Mouse (Mus musculus) T-helper 1 cell (primary cell): ENCODE data around the gene Zfp42.
"Not testable (repeated sequence)": the region's sequence is repeated elsewhere in the genome, so short reads cannot be mapped to it uniquely, and the experiment has no call there.

ENCODE experiments used
- in situ Hi-C: fragments of 300-600 bp; cut with MboI, MseI; formaldehyde crosslinking; loops from one replicate; pipeline ENCODE4 v1.15.1; 2025; ENCODE audit warnings: high pct_unique_total_duplicates

The Zfp42 gene

DNA sequence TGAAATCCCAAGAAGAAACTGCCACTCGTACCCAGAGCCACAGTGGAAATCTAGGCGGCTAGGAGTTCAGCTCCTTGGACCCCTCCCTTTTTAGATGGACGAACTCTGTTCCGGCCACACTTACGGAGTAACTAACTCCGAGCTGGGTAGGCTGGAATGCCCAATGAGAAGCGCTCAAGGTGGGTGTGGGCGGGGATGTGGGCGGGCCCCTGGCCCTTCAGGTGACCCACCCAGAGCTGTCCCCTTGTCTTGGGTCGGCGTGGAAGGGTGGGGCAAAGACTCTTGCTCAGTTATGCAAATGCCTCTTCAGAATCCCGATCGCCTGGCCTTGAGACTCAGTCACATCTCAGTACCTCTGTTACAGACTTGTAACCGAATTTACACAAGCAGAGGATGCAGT lies at the start of gene Zfp42:
Gene Zfp42, minus strand, starts transcription at position 85 of the 400 bp plus-strand sequence.
- in situ Hi-C loops, result no loop called here

DNA sequence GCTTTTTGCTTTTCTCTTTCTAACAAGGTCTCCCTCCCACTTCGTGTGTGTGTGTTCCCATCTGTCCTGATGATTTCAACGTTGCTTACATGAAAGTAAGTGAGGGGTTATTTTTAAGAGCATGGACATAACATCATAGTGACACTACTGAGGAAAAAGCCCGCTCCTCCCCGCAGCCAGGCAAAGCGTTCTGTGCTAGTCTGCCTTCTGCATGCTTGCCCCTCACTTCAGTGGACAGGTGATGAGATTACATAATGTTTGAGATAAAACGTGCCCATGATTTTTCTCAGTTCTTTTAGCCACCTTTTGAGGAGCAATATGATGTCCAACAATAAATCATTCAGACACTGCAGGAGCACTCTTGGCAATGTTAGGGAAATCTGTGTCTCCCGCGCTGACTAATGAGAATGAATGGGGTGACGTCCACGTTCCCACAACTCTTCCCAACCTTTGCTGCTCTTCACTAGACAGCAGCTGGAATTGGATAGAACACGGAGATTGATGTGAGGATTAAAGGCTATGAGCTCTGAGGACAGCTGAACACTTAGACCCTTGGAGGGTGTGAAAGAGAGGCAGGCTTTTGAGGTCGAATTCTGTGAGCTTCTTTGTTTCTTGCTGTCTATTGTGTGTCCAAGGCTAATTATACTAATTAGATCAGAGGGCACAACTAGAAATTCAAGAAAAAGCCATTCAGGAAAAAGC lies 49.4 kb upstream of the Zfp42 start:
- in situ Hi-C loops, result no loop called here

DNA sequence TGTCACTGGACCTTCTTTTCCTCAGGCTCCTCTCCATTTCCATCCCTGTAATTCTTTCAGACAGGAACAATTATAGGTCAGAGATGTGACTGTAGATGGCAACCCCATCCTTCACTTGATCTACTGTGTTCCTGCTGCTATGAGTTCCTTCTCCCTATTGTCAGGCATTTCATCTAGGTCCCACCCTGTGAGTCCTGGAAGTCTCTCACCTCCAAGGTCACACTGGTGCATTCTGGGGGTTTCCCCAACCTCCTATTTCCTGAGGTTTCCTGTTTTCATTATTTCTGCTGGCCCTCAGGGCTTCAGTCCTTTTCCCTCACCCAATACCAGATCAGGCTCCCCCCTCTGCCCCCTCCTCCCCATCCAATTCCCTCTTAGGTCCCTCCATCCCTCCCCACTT lies 45.5 kb upstream of the Zfp42 start:
- in situ Hi-C loops, result not testable (repeated sequence)

DNA sequence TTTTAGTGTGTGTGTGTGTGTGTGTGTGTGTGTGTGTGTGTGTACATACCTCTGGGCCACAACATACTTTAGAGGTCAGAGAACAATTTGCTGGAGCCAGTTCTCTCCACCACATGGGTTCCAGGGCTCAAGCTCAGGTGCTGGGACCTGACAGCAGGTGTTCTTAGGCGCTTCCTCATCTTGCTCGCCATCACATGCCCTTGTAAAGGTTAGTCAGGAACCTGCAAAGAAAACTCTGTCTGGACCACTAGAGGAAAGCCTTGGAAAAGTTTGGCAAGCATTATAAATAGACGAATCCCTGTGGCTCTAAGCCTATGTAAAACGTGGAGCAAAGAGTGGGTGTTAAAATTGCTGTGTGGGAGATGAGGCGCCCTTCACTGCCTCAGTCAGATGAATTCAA lies 31.8 kb upstream of the Zfp42 start:
- in situ Hi-C loops, result no loop called here

- in situ Hi-C loops, result no loop called here
These were observed 26.7 kb upstream of the Zfp42 start for GRCm38 (mm10) chr8:43333465-43333864.

DNA sequence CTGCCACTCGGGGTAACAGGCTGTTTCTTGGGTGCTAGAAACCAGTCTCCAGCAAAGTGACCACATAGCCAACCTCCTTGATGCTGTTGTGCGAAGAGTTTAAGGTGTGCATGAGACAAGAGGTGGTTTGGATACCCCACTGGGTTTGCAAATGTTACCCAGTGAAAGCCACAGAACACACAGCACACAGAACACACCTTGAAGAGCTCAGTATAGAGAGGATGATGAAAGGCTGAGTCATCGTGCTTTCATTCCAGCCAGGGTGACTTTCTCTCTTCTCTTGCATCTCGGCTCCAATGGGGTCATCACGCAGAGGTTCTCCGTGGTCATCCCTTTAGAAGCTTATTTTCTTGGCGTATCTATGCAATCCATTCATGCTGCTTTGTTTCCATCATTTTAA lies 24.9 kb upstream of the Zfp42 start:
- in situ Hi-C loops, result no loop called here

DNA sequence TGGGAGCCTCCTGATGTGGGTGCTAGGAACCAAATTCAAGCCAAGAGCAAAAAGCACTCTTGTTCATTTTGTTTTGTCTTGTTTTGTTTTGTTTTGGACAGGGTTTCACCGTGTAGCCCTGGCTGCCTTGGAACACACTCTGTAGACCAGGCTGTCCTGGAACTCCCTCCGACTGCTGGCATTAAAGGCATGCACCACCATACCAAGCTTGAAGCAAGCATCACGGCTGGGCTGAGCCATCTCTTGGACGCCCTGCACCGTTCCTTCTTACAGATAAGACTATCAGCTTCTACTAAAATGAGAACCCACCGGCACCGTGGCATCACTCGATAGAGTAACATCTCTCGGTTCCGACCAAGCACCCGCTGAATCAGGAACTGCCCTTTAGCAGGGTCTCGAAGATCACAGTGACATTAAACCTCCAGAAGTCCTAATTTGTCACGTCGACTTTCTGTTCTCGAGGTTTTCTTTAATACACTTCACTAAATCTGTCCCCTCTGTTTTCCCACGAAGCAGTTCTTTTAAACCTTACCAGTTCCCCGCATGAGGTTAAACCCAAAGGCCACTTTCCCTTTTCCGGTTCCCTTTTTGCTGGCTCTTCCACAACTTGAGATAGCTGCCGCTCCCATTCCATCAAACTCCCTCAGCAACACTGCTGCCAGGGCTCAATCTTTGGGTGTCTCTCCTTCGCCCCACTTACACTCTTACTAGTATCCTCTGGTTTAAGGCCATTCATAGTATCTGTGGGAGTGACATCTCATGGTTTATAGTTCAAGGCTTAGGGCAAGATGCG lies 23.3 kb upstream of the Zfp42 start:
- in situ Hi-C loops, result loop anchor here (5.0 kb wide), 1 partner anchor 412 kb away; no protein-coding TSS in a partner anchor

- in situ Hi-C loops, result loop anchor here (5.0 kb wide), 1 partner anchor 414 kb away; no protein-coding TSS in a partner anchor
These were observed 21.9 kb upstream of the Zfp42 start for GRCm38 (mm10) chr8:43328666-43329065.

DNA sequence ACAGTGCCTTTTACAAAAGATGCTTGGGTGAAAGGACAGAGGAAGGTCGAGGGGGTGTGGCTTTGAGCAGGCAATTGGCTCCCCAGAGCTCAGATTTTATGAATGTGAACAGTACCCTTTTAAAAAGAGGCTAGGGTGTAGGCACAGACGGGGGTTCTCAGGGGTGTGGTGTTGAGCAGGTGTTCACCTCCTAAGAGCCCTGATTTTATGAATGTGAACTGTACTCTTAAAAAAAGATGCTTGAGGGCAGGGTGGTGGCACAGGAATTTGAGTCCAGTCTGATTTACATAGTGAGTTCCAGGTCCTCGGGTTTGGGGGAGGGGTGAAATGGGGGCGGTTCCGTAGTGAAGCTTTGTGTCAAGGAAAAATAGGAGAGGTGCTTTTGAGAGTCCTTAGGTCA lies 14.0 kb upstream of the Zfp42 start:
- in situ Hi-C loops, result no loop called here

GRCm38 (mm10) chr8:43308213-43308612 lies 1.4 kb upstream of the Zfp42 start:
- in situ Hi-C loops, result no loop called here

- in situ Hi-C loops, result no loop called here
These were observed 1.1 kb downstream of the Zfp42 start for GRCm38 (mm10) chr8:43305676-43306075.

- in situ Hi-C loops, result no loop called here
These were observed 7.0 kb downstream of the Zfp42 start for GRCm38 (mm10) chr8:43299796-43300195.

DNA sequence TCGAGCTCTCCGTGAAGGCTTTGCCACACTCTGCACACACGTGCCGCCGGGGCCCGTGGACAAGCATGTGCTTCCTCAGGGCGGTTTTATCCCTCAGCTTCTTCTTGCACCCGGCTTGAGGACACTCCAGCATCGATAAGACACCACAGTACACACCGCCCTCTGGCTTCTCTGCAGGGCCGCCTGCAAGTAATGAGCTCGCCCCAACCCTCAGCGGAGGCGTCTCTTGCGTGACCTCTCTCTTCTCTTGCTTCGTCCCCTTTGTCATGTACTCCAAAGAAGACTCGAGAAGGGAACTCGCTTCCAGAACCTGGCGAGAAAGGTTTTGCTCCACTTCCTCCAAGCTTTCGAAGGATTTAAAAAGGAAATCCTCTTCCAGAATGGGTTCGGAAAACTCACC lies 11.0 kb downstream of the Zfp42 start:
- in situ Hi-C loops, result no loop called here

DNA sequence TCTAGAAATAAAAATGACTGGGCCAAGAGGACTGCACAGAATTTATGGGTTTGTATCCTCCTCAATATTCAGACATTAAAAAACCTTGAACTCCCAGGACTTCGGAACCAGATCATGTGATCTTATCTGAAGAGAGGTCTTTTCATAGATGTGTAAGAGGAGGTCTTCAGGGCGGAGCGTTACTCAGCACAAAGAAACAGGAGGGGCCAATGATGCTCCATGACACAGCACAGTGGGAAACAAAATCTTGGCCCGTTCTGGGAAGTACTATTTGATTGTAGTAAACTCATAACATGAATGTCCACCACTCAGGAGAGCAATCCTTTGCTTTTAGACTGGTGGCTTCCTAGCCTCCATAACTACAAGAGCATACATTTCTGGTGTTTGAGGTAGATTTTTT lies 12.6 kb downstream of the Zfp42 start:
- in situ Hi-C loops, result no loop called here

GRCm38 (mm10) chr8:43290424-43291111 lies 16.2 kb downstream of the Zfp42 start:
- in situ Hi-C loops, result no loop called here

GRCm38 (mm10) chr8:43289781-43290180 lies 17.0 kb downstream of the Zfp42 start:
- in situ Hi-C loops, result no loop called here

- in situ Hi-C loops, result no loop called here
These were observed 17.9 kb downstream of the Zfp42 start for GRCm38 (mm10) chr8:43288840-43289239.

GRCm38 (mm10) chr8:43287456-43287855 lies 19.3 kb downstream of the Zfp42 start:
- in situ Hi-C loops, result no loop called here

GRCm38 (mm10) chr8:43283231-43283630 lies 23.5 kb downstream of the Zfp42 start:
- in situ Hi-C loops, result no loop called here

DNA sequence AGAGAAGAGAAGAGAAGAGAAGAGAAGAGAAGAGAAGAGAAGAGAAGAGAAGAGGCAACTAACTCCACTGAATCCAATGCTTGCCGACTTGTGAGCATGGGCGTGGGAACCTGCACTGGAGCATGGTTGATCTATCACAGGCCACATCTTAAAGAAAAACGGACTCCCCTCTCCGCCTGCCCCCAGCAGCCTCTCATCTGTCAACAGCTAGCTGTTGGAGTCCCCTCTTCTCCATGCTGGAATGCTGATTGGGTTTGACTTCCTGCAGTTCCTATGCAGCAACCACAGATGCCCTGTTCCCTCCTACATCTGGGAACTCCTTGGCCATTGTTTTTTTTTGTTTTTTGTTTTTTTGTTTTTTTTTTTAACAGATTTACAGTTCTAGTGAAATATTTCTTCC lies 28.4 kb downstream of the Zfp42 start:
- in situ Hi-C loops, result no loop called here

GRCm38 (mm10) chr8:43260961-43261360 lies 45.8 kb downstream of the Zfp42 start:
- in situ Hi-C loops, result no loop called here

DNA sequence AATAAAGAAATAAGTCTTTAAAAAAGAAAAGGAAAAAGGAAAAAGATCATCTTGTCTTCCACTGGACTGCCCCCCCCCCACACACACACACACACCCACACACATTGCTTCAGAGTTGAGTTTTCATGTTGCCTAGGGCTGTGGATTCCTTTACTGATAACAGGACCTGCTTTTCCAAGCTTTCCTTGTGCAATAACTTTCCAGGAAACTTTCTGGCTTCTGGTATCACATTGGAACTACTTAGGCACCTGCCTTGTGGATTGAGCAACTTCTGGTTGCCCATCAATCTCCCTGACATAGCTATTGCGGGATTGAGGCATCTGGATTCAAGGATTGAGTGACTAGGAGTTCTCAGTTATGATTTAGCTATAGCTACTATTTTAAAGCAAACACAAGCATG lies 48.9 kb downstream of the Zfp42 start:
- in situ Hi-C loops, result no loop called here
